Mouse (Mus musculus) cerebellum, adult 8-10 months (tissue): ENCODE results near the gene Sh3gl1.

Experiments used
- DNase-seq: peaks from one replicate; pipeline ENCODE4 v3.0.0; 2022

Gene Sh3gl1

DNA sequence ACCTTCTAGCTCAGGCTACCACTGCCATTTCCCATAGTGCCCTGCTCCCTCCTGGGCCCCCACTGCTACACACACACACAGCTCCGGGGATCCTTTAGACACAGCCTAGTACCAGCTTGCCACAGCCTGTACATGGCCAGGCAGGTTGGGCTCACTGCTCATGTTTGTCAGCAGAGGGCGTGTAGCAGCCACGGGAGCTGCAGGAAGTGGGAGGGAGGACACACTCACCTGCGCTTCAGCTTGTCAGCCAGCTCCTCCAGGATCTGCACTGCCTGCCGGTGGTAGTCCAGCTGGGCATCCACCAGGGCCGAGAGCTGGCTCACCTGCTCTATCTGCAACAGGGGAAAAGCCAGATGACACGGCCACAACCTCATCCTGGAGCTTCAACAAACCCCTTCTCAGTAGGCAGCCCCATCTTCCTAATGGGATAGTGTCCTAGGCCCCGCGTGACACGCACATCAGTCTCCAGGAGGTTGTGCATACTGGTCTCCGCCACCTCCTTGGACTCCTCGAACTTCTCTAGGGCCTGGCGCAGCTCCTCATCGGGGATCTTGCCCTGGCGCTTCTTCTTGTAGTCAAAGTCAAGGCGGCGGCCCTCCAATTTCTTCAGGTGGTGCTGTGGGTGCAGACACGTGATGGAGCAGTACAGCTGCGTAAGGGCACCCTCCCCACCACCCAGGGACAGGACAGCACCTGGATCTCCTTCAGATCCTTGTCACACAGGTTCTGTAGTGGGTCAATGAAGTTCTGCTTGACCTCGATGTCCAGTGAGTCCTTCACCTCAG, 17.9 kb downstream of the Sh3gl1 start:
- DNase-seq: peak; percentile 78

DNA sequence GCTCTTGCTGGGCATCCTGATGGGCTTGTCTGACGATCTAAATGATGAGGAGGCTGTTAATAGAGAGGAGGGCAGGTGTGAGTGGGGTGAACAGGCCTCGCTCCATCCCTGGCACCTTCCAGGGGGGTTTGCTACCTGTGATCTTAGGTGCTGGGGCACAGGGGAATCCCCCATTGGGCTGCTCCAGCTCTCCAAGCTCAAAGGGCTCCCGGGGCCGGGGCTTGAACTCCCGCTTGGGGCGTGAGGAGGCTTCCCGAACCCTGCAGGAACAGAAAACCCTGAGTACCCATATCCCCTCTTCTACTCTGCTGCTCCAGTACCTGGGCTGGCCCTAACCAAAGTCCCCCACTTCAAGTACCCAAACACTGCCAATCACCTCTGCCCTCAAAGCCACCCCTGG, 18.6 kb downstream of the Sh3gl1 start:
- peak; percentile 51 for DNase-seq

DNA sequence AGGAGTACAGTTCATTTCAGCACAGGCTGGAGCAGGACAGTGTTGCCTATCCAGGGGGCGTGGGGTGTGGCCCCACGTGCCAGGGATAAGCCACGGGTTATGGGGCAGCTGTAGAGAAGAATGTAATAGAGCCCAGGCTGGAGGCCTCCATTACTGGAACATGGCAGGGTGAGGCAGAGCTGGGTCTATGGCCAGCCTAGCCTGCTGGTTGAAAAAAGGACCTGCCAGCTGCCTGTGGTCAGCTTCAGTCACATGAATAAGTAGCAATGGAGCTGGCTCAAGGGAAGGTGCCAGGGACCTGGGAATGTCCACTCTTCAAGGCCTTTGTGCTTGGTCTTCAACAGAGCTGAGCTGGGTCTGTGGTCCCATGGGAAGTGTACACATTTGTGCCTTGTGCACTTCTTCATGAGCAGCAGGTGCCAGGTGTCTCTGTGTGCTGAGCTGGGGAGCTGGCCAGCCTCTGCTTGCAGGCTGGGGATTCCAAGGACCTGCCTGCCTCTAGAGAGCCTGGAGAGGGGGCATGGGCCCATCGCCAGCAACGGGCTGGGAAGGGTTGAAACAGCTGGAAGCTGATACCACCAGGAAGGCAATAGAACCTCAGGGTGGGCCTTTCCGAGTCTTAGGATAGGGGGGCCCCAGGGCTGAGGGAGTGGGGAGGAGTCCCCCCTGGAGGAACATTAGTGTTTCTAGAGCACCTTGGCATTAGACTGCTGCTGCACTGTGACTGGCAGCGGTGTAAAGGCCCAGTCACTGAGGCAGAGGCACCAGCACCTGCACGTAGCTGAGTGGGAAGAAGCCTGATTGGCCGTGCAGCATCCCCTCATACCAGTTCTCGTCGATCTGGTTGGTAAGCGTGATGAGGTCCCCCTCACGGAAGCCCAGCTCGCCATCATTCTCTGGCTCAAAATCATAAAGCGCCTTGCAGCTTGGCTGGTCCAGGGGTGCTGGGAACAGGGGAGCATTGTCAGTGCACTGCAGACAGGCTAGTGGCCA, 19.3 kb downstream of the Sh3gl1 start:
- DNase-seq: peak; percentile 47

- no peak for DNase-seq
These were observed 20.1 kb downstream of the Sh3gl1 start for GRCm38 (mm10) chr17:56016382-56016781.

GRCm38 (mm10) chr17:56015293-56015692, 21.1 kb downstream of the Sh3gl1 start:
- no peak for DNase-seq

DNA sequence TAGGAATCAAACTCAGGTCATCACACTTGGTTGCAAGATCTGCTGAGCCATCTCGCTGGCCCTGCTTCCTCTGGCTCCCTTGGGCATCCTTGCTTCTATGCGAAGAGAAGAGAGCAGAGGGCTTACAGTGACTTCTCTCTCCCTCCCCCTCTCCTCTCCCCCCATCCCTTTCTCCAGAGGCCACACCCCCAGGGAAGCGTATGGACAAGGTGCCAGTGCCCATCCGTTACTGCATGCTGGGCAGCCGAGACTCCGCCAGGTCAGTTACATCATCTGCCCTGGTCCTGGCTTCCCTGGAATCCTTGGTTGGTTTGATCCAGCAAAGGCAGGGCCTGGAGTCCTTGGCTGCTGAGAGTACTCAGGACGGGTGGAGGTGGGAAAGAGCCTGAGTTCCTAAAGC, 25.0 kb downstream of the Sh3gl1 start:
- DNase-seq: no peak

DNA sequence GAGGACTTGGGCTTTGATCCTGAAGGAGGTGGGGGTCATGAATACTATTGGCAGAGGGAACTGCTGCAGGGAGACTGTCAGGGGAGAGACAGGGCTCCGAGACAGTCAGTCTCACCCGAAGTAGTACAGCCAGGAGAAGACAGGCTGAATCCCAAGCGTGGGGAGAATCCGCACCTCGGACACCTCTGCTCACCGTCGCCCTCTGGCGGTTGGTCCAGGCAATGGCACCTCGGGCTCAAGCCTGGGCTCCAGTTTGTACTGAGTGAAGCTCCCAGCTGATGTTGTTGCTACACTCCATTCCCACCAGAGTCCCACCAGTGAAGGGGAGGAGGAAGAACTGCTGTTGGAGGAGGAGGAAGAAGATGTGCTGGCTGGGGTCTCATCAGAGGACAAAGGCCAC, 25.8 kb downstream of the Sh3gl1 start:
- DNase-seq: peak; percentile 83

DNA sequence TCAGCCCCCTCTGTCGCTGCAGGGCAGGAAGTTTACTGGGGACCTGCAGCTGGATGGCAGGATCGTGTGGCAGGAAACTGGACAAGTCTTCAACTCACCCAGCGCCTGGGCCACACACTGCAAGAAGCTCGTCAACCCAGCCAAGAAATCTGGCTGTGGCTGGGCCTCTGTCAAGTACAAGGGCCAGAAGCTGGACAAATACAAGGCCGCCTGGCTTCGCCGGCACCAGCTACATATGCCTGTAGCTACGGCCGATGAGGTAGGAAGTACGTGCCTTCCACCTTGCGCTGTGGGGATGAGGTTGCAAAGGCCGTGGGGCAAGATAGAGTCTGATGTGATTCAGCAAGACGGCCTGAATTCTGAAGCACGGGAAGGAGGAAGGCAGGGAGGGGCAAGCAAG, 26.2 kb downstream of the Sh3gl1 start:
- no peak for DNase-seq

- no peak for DNase-seq
These were observed 26.5 kb downstream of the Sh3gl1 start for GRCm38 (mm10) chr17:56009962-56010240.

- peak; percentile 92 for DNase-seq
These were observed 27.1 kb downstream of the Sh3gl1 start for GRCm38 (mm10) chr17:56009088-56009961.

DNA sequence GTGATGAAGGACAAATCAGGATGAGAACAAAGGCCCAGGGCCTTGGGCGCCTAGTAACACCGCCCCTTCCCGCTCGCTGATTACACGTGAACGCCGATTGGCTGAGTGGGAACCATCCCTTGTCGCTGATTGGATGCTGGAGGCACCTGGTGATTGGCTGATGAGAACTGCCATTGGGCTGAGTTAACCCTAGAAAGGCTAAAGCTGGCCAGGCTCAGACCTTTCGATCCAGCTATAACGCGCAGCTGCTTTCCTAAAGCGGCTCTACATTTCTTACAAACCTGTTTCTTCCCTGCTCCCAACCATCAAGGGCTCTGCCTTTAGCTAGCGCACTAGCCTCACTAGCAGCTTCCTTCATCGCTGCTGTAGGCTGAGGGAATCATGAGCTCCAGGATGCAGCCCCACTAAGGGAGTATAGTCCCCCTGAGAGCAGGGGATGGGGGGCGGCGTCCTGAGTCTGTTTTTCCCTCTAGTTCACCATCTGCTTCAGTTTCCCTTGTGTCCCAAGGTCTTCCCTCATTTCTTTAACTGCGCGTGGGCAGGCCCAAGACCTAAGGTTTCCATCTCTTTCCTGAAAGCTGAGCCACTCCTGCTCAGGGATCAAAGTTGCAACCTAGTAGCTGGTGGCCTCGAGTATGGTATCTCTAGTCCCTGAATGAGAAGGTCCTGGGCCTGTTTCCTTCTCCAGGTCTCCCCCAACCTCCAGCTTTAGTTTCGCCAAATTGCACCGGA, 27.9 kb downstream of the Sh3gl1 start:
- DNase-seq: peak; percentile 91

DNA sequence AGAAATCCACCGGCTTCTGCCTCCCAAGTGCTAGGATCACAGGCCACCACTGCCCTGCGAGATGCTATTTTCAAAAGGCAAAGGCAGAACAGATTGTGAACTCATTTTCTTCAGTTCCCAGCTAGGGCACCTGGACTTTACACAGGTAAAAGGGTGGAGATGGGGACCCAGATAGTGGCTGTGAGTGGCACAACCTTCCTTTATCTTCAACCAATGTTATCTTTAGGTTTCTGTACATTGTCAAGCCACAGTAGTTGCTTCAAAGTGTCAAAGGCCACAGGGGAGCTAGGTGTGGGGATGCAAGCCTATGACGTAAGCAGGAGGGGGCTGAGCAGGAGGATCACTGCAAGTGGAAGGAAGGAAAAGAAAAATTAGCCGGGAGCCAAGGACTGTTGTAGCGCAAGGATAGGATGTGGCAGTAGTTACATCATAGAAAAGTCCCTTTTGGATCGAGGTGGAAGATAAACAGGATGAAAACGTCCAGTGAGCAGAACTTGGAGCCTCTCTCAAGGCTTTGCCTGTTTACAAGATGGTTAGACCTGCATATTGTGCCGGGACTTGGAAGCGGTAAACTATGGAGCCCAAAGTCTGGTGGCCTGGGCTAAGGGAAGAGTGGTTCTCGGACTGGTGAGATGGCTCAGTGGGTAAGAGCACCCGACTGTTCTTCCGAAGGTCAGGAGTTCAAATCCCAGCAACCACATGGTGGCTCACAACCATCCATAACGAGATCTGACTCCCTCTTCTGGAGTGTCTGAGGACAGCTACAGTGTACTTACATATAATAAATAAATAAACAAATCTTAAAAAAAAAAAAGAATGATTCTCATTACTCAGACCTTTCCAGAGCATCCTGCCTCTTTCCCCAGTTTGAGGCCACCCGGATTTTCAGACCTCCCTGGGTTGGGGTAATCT, 28.7 kb downstream of the Sh3gl1 start:
- no peak for DNase-seq

- no peak for DNase-seq
These were observed 29.5 kb downstream of the Sh3gl1 start for GRCm38 (mm10) chr17:56006956-56007355.

GRCm38 (mm10) chr17:56005415-56006061, 30.9 kb downstream of the Sh3gl1 start, which contains the start of the genes Stap2 and Mpnd:
Stap2 (minus strand) TSS chr17:56005584.
Mpnd (plus strand) TSS chr17:56005711.
- DNase-seq: no peak

GRCm38 (mm10) chr17:56003000-56003399, 33.4 kb downstream of the Sh3gl1 start:
- no peak for DNase-seq

GRCm38 (mm10) chr17:55999794-56000499, 36.5 kb downstream of the Sh3gl1 start:
- no peak for DNase-seq

DNA sequence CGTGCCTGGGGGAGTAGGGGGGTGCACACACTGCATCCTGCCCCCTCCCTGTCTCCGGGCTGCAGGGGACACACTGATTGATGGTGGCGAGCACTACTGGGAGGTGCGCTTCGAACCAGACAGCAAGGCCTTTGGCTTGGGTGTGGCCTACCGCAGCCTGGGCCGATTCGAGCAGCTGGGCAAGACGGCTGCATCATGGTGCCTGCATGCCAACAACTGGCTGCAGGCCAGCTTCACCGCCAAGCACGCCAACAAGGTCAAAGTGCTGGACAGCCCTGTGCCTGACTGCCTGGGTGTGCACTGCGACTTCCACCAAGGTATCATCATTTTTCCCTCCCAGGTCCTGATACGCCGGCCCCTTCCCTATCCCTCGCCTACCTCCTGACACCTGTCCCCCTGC, 40.4 kb downstream of the Sh3gl1 start:
- no peak for DNase-seq

GRCm38 (mm10) chr17:55990278-55990898, 46.0 kb downstream of the Sh3gl1 start:
- no peak for DNase-seq
